Mouse (Mus musculus): ENCODE results near the gene Sgsm2. TPM values are rescaled to one million over a fixed set of nuclear protein-coding genes. Genes with fewer than 3 reads are reported as not detected.

Gene Sgsm2
- total RNA-seq, 2 experiments from 2014 or later, result 85.2 to 93.8 TPM

GRCm38 (mm10) chr11:74894619-74895018 is 2.2 kb downstream of the Sgsm2 start:
- DNase-seq (ENCODE audit: low spot score in 2 of 2), result no peak

DNA sequence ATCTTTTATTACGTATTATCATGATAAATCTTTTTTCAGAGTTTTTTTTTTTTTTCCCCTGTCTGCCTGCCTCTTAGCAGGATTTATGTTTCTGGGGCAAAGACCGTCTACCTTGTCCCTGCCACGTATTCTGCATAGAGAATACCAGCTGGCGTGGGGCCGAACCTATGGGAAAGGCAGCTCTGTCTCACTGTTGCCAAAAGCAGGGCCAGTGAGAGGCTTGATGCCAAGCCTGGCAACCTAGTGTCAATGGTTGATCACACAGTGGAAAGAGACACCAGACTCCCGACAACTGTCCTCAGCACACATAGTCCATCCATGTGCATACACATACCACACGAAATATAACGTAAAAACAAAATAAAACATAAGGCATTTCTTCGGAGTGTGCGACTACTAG is 13.8 kb downstream of the Sgsm2 start:
- DNase-seq (ENCODE audit: low spot score in 2 of 2), result no peak

DNA sequence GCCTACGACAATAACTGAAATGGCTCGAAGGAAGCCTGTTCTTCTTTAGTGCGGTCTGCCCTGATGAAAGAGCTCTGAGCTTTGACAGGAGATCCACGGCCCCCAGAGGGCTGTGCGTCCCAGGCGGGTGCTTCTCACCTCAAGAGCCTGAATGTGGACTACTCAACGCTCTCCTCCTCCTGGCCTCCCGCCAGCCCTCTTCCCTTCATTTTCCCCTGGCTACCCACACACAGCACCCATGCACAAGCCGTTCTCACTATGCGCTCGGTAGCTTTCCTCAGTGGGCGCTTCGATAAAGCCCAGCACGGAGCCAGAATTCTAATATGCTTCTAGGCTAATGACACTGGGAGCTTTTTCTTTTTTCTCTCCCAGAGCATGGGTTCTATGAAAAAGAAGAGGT is 14.9 kb downstream of the Sgsm2 start:
- DNase-seq (ENCODE audit: low spot score in 2 of 2), result peak; percentile 64 to 76

DNA sequence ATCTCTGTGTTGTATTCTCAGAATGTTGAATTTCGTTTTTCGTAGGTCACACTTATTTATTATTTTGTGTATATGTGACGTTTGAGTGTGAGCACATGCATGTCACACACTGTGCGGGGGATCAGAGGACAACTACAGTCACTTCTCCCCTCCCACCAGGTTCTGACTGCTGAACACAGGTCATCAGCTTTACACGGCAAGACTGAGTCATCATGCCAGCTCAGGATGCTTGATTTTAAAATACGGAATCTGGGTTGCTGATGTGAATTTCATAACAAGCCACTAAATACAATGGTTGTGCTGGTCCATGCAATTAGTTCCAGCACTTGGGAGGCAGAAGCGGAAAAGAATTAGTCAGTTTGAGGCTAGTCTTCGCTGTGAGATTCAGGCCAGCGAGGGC is 15.9 kb downstream of the Sgsm2 start:
- DNase-seq (ENCODE audit: low spot score in 2 of 2), result no peak

- peak in 1 of 2 experiments; percentile 42 for DNase-seq (ENCODE audit: low spot score in 2 of 2)
Observed at GRCm38 (mm10) chr11:74876801-74877200, 20.1 kb downstream of the Sgsm2 start.

DNA sequence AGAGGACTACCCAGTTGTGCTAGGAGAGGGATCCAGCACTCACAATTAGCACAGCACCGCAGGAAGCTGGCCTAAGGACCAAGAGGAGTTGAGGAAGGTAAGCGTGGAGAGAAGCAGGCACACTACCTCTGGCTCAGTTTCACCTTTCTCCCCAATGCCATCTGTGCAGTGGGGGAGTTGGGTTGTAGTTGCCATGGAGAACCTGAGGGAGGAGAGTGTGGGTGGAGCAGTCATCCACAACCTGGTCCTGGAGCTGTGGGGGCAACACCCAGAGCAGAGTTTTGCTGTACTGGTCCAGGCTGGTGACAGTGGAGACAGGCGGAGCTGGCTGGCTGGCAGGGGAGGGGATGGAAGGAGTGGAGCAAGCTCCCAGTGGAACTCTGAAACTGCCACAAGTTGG is 22.2 kb downstream of the Sgsm2 start:
- peak; percentile 43 to 57 for DNase-seq (ENCODE audit: low spot score in 2 of 2)

- peak; percentile 60 to 72 for DNase-seq (ENCODE audit: low spot score in 2 of 2)
Observed at GRCm38 (mm10) chr11:74870991-74871622, 25.8 kb downstream of the Sgsm2 start.

DNA sequence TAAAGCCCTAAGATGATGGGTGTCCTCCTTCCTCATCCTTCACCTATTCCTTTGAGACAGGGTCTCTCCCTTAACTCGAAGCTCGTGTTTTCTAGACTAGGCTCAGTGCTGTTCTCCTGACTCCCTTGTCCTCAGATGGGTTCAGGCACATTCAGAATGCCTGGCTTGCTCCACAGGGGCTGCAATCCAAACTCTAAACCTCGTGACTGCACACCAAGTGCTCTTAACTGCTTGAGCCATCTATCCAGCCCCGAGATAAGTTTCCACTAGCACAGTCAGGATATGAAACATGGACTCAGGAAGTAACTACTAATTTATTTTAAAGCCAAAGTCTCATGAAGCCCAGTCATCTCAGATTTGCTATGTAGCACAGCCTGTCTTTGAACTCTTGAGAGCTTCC is 26.3 kb downstream of the Sgsm2 start:
- no peak for DNase-seq (ENCODE audit: low spot score in 2 of 2)

DNA sequence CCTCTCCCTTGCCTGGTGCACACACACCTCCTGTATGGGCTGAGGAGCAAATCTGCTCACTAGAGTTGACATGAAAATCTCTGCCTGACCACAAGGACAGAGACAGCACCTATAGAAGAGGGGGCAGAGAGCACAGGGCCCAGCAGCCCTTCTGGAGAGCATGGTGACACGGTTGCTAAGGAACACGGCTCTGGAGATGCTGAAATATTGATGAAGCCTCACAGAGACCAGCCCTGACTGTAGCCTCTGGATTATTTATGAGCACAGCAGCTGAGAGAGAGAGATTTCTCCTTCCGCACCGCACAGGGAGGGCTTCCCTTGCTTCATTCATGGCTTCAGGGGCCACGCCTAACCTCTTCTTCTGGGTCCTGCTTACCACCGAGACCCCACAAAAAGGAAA is 27.3 kb downstream of the Sgsm2 start:
- DNase-seq (ENCODE audit: low spot score in 2 of 2), result no peak

DNA sequence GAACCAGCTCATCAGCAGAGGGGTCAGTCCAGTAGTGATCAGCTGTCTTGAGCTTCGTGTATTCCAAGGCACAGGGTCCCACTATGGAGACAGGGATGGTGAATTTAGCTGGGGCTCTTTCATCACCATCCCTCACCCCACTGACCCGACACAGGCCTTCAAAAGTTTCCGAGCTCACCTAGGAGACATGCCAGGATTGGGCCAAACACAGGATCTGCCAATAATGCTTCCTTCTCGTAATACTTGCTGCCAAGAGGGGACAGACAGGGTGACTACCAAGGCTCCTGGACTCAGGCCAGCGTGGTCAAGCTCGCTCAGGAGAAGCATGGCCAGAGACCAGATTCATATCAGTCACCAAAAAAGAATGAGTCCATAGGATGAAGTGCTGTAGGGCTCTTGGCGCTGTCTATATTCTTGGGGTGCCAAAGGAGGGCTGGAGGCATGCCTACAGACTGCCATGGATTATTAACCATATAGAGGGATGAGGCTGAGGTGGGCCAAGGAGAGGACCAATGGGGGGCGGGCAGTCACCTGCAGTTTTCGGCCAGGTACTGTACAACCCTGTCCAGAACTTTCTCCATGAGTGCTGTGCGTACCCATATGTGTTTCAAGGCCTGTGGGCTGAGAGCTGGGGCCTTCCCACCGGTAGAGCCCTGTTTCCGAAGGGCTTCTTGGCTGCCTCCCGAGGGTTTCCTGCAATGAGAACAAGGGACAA is 28.7 kb downstream of the Sgsm2 start:
- DNase-seq (ENCODE audit: low spot score in 2 of 2), result no peak

DNA sequence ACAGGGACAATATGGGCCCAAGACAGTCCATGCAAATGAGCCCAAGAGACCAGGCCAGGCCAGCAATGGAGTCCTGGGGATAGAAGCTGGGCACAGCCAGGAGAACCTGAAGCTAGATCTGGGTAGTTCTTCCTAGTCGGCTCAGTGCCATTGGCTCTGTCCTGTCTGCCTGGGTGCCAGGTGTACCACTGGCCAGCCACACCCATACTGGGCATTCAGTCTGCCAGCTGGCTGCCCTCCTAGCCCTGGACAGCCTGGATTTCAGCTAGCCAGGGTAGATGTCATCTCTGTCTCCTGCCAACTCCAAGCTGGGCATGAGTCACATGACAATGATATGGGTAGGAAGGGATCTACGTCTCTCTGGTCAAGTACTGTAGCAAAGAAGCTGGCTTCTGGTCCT is 29.7 kb downstream of the Sgsm2 start:
- no peak for DNase-seq (ENCODE audit: low spot score in 2 of 2)

DNA sequence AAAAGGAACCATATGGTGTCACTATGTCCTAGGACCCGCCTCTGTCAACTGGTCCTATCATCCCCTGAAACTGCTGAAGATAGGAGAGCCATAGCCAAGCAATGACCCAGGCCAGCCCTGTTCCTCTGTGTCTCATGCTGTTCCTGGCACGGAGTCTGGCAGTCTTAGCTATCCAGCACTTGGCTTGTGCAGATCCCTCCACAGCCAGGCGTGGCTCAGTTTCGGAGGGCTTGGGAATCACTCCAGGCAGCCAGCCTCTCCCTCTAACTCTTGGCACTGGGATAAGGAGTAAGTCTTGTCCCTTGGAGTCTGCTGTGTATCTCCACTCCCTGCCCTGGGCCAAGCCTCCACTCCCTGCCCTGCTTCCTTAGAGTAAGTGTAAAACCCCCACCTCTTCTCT is 30.2 kb downstream of the Sgsm2 start:
- no peak for DNase-seq (ENCODE audit: low spot score in 2 of 2)

GRCm38 (mm10) chr11:74865252-74865651 is 31.6 kb downstream of the Sgsm2 start:
- DNase-seq (ENCODE audit: low spot score in 2 of 2), result no peak

- no peak for DNase-seq (ENCODE audit: low spot score in 2 of 2)
Observed at GRCm38 (mm10) chr11:74864421-74864820, 32.4 kb downstream of the Sgsm2 start.

DNA sequence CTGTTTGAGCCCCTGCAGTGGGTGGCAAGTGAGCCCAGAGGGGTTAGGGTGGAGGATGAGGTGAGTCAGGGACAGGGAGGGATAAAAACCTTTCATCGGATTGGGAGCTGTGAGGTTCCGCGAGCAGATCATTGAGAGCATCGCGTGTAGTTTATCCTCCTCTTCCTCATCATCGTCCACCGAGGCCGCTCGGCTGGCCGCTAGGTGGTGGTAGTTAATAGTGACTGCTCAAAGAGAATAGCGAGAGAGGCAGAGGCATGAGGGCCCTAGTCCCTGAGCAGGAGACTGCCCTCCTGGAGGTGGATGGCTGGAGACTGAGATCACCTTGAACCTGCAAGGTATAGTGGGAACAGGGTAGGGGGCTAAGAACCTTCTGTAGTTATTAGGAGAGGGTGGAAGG is 33.4 kb downstream of the Sgsm2 start:
- no peak for DNase-seq (ENCODE audit: low spot score in 2 of 2)

DNA sequence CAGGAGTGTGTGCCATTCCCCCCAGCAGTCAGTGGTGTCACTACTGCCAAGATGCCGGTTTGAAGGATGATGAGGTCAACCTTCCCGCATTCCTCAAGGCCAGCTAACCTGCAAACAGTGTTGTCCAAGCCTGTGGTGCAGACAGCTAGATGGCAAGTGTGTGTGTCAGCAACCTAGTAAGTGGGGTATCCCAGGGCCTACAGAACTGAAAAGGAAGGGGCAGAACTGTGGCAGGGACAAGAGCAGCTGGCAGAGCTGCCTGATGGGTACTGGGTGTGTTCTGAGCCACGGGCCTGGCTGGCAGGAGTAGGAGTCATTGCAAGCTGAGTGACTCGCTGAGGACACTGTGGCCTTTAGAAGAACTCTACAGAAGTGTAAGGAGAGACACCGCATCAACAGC is 34.7 kb downstream of the Sgsm2 start:
- no peak for DNase-seq (ENCODE audit: low spot score in 2 of 2)

DNA sequence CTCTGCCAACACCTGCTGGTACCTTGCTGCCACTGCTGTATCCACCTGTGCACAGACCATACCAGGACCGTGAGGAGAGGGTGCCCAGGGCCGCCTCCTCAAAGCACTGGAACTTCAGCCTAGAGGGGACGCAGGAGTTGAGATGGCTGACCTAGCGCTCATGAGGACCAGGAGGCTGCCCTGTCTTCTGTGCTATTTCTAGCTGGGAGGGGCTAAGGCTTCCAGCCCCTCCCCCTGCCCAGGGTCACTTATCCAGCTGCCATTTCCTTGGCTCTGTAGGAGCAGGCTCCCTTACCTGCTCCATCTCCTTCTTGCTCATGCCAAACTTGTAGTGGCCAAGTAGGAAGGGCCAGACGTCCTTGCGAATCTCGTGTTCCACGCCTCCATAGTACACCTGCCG is 39.1 kb downstream of the Sgsm2 start:
- no peak for DNase-seq (ENCODE audit: low spot score in 2 of 2)

GRCm38 (mm10) chr11:74850998-74851661 is 45.7 kb downstream of the Sgsm2 start:
- no peak for DNase-seq (ENCODE audit: low spot score in 2 of 2)

DNA sequence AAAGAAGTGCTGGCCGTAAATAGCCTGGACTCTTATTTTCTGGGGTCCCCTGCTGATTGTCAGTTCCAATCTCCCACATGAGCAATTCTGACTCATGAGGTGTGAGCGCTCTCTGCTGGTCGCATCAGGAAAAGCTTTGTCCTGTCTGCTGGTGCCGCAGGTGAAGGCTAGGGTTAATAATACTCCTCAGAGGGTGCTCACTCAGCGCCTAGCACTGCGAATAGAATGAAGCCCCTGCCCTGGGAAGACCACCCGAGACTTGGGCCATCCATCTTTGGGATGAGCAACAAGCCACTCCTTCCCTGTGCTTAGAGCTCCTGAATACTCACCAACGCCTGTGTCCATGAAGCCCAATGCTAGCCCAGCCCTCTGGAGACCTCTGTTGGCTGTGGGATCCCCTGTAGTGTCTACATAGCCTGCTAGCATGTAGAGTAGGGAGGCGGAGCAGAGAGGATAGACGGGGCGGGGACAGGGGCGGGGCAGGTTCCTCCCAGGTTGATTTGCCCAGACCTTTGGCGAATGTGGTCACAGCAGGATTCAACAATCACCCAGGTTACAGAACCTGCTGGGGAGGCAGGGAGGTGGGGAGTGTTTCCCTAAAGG is 48.8 kb downstream of the Sgsm2 start:
- DNase-seq (ENCODE audit: low spot score in 2 of 2), result peak; percentile 69 to 76

DNA sequence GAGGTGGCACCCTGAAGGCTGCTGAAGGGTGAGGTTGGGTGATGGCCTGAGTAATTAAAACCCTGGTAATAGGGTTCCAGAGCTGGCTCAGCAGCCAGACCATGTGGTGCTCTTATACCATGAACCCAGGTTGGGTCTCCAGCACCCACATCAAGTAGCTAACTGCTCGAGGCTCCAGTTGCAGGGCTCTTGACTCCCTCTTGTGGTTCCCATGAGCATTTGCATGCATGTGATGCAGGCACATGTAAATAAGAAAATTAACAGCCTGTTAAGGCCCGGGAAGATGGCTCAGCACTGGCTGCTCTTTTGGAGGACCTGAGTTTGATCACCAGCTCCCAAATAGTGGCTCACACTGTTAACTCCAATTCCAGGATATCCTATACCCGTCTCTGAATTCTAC is 51.1 kb downstream of the Sgsm2 start:
- DNase-seq (ENCODE audit: low spot score in 2 of 2), result no peak

- no peak for DNase-seq (ENCODE audit: low spot score in 2 of 2)
Observed at GRCm38 (mm10) chr11:74843761-74844160, 53.1 kb downstream of the Sgsm2 start.

DNA sequence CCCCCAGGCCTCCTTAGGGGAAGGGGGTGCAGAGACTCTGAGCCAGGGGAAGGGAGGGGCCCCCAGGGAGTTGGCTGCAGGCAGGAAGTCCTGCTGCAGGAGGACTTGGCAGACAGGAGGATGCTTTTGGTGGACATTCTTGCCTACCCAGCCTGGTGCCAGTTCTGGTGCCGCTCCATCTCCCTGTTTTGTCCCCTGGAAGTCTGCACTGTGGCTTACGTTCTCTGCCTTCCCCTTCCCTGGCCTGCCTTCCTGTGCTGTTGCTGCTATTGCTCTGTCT is 53.5 kb downstream of the Sgsm2 start:
- no peak for DNase-seq (ENCODE audit: low spot score in 2 of 2)
